Mouse (Mus musculus): ENCODE measurements around the gene Egfl7. TPM values are rescaled to one million over a fixed set of nuclear protein-coding genes. Genes with fewer than 3 reads are reported as not detected.

Egfl7 gene
- polyA plus RNA-seq, 1 experiment: 96.8 TPM

GRCm38 (mm10) chr2:26589284-26589683 lies 9.5 kb downstream of the Egfl7 start:
- Histone ChIP-seq H3K36me3 (ENCODE audit: control insufficient read depth, insufficient read depth, low read length) (peaks cover 25% of the 10 kb centered on the region), H3K4me1 (ENCODE audit: control insufficient read depth, insufficient read depth, insufficient read length, low read length) (peaks cover 7% of the 10 kb centered on the region), H3K27me3 (ENCODE audit: control insufficient read depth, insufficient read depth, low read length) (no peaks in the 10 kb centered on the region; the same call in 1 of the 2 replicates), H3K4me3 (ENCODE audit: low read depth, low read length) (peak overlapping the region; percentile 30), H3K27ac (ENCODE audit: insufficient read depth, low read depth, low read length) (no peak overlapping the region)
- TF ChIP-seq CTCF (IDR thresholded peaks at IDR 0.05; ENCODE audit: extremely low read depth, insufficient read length, insufficient replicate concordance, low read depth, low read length): no peak
- no peak for TF ChIP-seq POLR2A (IDR thresholded peaks at IDR 0.05; ENCODE audit: low read depth, low read length)
- WGBS: 85% methylated on average over 10 of the region's 10 CpGs

GRCm38 (mm10) chr2:26590282-26590681 lies 10.5 kb downstream of the Egfl7 start:
- H3K27me3 ChIP-seq (ENCODE audit: control insufficient read depth, insufficient read depth, low read length): no peaks in the 10 kb centered on the region; the same call in 1 of the 2 replicates
- no peak overlapping the region for H3K27ac ChIP-seq (ENCODE audit: insufficient read depth, low read depth, low read length)
- peak overlapping the region; percentile 30 for H3K4me3 ChIP-seq (ENCODE audit: low read depth, low read length)
- WGBS: 91% methylated on average over 7 of the region's 7 CpGs
- peaks cover 16% of the 10 kb centered on the region for H3K4me1 ChIP-seq (ENCODE audit: control insufficient read depth, insufficient read depth, insufficient read length, low read length)
- TF ChIP-seq POLR2A (IDR thresholded peaks at IDR 0.05; ENCODE audit: low read depth, low read length) (no peak), CTCF (IDR thresholded peaks at IDR 0.05; ENCODE audit: extremely low read depth, insufficient read length, insufficient replicate concordance, low read depth, low read length) (no peak)
- H3K36me3 ChIP-seq (ENCODE audit: control insufficient read depth, insufficient read depth, low read length): peaks cover 33% of the 10 kb centered on the region

GRCm38 (mm10) chr2:26590962-26591361 lies 11.1 kb downstream of the Egfl7 start:
- Histone ChIP-seq H3K27me3 (ENCODE audit: control insufficient read depth, insufficient read depth, low read length) (no peaks in the 10 kb centered on the region; the same call in 1 of the 2 replicates), H3K4me3 (ENCODE audit: low read depth, low read length) (peak overlapping the region; percentile 17), H3K36me3 (ENCODE audit: control insufficient read depth, insufficient read depth, low read length) (peaks cover 40% of the 10 kb centered on the region), H3K27ac (ENCODE audit: insufficient read depth, low read depth, low read length) (no peak overlapping the region), H3K4me1 (ENCODE audit: control insufficient read depth, insufficient read depth, insufficient read length, low read length) (peaks cover 23% of the 10 kb centered on the region)
- TF ChIP-seq POLR2A (IDR thresholded peaks at IDR 0.05; ENCODE audit: low read depth, low read length): no peak
- WGBS: 70% methylated on average over 7 of the region's 7 CpGs

GRCm38 (mm10) chr2:26591416-26591815 lies 11.6 kb downstream of the Egfl7 start:
- H3K4me1 ChIP-seq (ENCODE audit: control insufficient read depth, insufficient read depth, insufficient read length, low read length): peaks cover 21% of the 10 kb centered on the region
- H3K27me3 ChIP-seq (ENCODE audit: control insufficient read depth, insufficient read depth, low read length): no peaks in the 10 kb centered on the region
- H3K36me3 ChIP-seq (ENCODE audit: control insufficient read depth, insufficient read depth, low read length): peaks cover 44% of the 10 kb centered on the region
- H3K4me3 ChIP-seq (ENCODE audit: low read depth, low read length): peak overlapping the region; percentile 17; the same call in 1 of the 2 replicates
- WGBS: 84% methylated on average over 12 of the region's 12 CpGs
- no peak overlapping the region for H3K27ac ChIP-seq (ENCODE audit: insufficient read depth, low read depth, low read length)
- TF ChIP-seq POLR2A (IDR thresholded peaks at IDR 0.05; ENCODE audit: low read depth, low read length): no peak
- no peak for TF ChIP-seq CTCF (IDR thresholded peaks at IDR 0.05; ENCODE audit: extremely low read depth, insufficient read length, insufficient replicate concordance, low read depth, low read length)

- H3K27me3 ChIP-seq (ENCODE audit: control insufficient read depth, insufficient read depth, low read length): no peaks in the 10 kb centered on the region
- TF ChIP-seq CTCF (IDR thresholded peaks at IDR 0.05; ENCODE audit: extremely low read depth, insufficient read length, insufficient replicate concordance, low read depth, low read length): no peak
- TF ChIP-seq POLR2A (IDR thresholded peaks at IDR 0.05; ENCODE audit: low read depth, low read length): no peak
- H3K4me3 ChIP-seq (ENCODE audit: low read depth, low read length): no peak overlapping the region
- H3K4me1 ChIP-seq (ENCODE audit: control insufficient read depth, insufficient read depth, insufficient read length, low read length): peaks cover 17% of the 10 kb centered on the region
- H3K27ac ChIP-seq (ENCODE audit: insufficient read depth, low read depth, low read length): no peak overlapping the region
- peaks cover 49% of the 10 kb centered on the region for H3K36me3 ChIP-seq (ENCODE audit: control insufficient read depth, insufficient read depth, low read length)
- WGBS: 50% methylated on average over 9 of the region's 9 CpGs
Observed at GRCm38 (mm10) chr2:26593211-26594021, 13.6 kb downstream of the Egfl7 start.

- Histone ChIP-seq H3K4me3 (ENCODE audit: low read depth, low read length) (no peak overlapping the region), H3K27me3 (ENCODE audit: control insufficient read depth, insufficient read depth, low read length) (no peaks in the 10 kb centered on the region), H3K27ac (ENCODE audit: insufficient read depth, low read depth, low read length) (no peak overlapping the region), H3K36me3 (ENCODE audit: control insufficient read depth, insufficient read depth, low read length) (peaks cover 49% of the 10 kb centered on the region), H3K4me1 (ENCODE audit: control insufficient read depth, insufficient read depth, insufficient read length, low read length) (peaks cover 19% of the 10 kb centered on the region)
- 29% methylated on average over 9 of the region's 9 CpGs for WGBS
- TF ChIP-seq CTCF (IDR thresholded peaks at IDR 0.05; ENCODE audit: extremely low read depth, insufficient read length, insufficient replicate concordance, low read depth, low read length): peak; percentile 66; the same call in 1 of the 2 replicates
- TF ChIP-seq POLR2A (IDR thresholded peaks at IDR 0.05; ENCODE audit: low read depth, low read length): no peak
Observed at GRCm38 (mm10) chr2:26594022-26594346, 14.2 kb downstream of the Egfl7 start.

- no peak overlapping the region for H3K4me3 ChIP-seq (ENCODE audit: low read depth, low read length)
- H3K36me3 ChIP-seq (ENCODE audit: control insufficient read depth, insufficient read depth, low read length): peaks cover 49% of the 10 kb centered on the region
- TF ChIP-seq POLR2A (IDR thresholded peaks at IDR 0.05; ENCODE audit: low read depth, low read length): no peak
- TF ChIP-seq CTCF (IDR thresholded peaks at IDR 0.05; ENCODE audit: extremely low read depth, insufficient read length, insufficient replicate concordance, low read depth, low read length): no peak
- H3K27ac ChIP-seq (ENCODE audit: insufficient read depth, low read depth, low read length): peak overlapping the region; percentile 92
- 61% methylated on average over 7 of the region's 7 CpGs for WGBS
- H3K27me3 ChIP-seq (ENCODE audit: control insufficient read depth, insufficient read depth, low read length): no peaks in the 10 kb centered on the region
- peaks cover 19% of the 10 kb centered on the region for H3K4me1 ChIP-seq (ENCODE audit: control insufficient read depth, insufficient read depth, insufficient read length, low read length)
Observed at GRCm38 (mm10) chr2:26594461-26594933, 14.7 kb downstream of the Egfl7 start.

Measured in small intestine, adult 2 months (tissue).